Mouse (Mus musculus) MEL (cell line): Measurements from ENCODE around the gene Enpp3. TPM values are rescaled to one million over a fixed set of nuclear protein-coding genes. Genes with fewer than 3 reads are reported as not detected.

ENCODE experiments used
- DNase-seq: peaks from one replicate; pipeline ENCODE4 v3.0.0; 2011; ENCODE audit warnings: low read depth, low spot score
- H3K27ac ChIP-seq: 2 replicates; pipeline ENCODE4 v1.5.1; 2012; ENCODE audit warnings: low read depth, mild to moderate bottlenecking, control low read depth, low read length, moderate library complexity; ENCODE audit not compliant: control insufficient read depth
- H3K27me3 ChIP-seq, 2 experiments: fragments of 150-350 bp in 1 of 2; sonication (generic) in 1 of 2; 2 replicates each; pipeline ENCODE4 v1.6.1; 2012; ENCODE audit warnings: low read length in 2 of 2, mild to moderate bottlenecking in 2 of 2, improper control_type of control experiment in 1 of 2, moderate library complexity in 1 of 2; ENCODE audit not compliant: insufficient read depth in 2 of 2, control insufficient read depth in 1 of 2
- H3K36me3 ChIP-seq, 2 experiments: 2 replicates each; pipeline ENCODE4 v1.6.1; 2012 to 2014; ENCODE audit warnings: low read length in 2 of 2, improper control_type of control experiment in 1 of 2, inconsistent platforms in 1 of 2, mild to moderate bottlenecking in 1 of 2; ENCODE audit not compliant: insufficient read depth in 2 of 2, control insufficient read depth in 1 of 2
- H3K4me1 ChIP-seq, 2 experiments: fragments of 150-350 bp in 1 of 2; sonication (generic) in 1 of 2; 2 replicates each; pipeline ENCODE4 v1.6.1; 2012; ENCODE audit warnings: low read length in 2 of 2, improper control_type of control experiment in 1 of 2, mild to moderate bottlenecking in 1 of 2; ENCODE audit not compliant: insufficient read depth in 2 of 2, control insufficient read depth in 1 of 2
- H3K4me3 ChIP-seq, 2 experiments: fragments of 150-350 bp in 1 of 2; sonication (generic) in 1 of 2; 2 replicates each; pipeline ENCODE4 v1.5.1; 2012; ENCODE audit warnings: low read depth in 2 of 2, low read length in 2 of 2, mild to moderate bottlenecking in 2 of 2, moderate library complexity in 2 of 2, control low read depth in 1 of 2, improper control_type of control experiment in 1 of 2; ENCODE audit not compliant: control insufficient read depth in 1 of 2, insufficient read depth in 1 of 2
- H3K79me2 ChIP-seq: 2 replicates; pipeline ENCODE4 v1.6.1; 2012; ENCODE audit warnings: mild to moderate bottlenecking, low read length, moderate library complexity; ENCODE audit not compliant: control insufficient read depth, poor library complexity, insufficient read depth
- H3K9ac ChIP-seq: 2 replicates; pipeline ENCODE4 v1.6.1; 2012; ENCODE audit warnings: low read depth, mild to moderate bottlenecking, control low read depth, low read length, moderate library complexity; ENCODE audit not compliant: control insufficient read depth, poor library complexity, severe bottlenecking
- H3K9me3 ChIP-seq: fragments of 150-350 bp; sonication (generic); replicated peaks from 2 replicates; pipeline ENCODE4 v1.6.1; 2012; ENCODE audit warnings: mild to moderate bottlenecking, low read length, improper control_type of control experiment, moderate library complexity; ENCODE audit not compliant: insufficient read depth
- CHD1 ChIP-seq: IDR thresholded peaks from 2 replicates; pipeline ENCODE4 v1.6.1; 2012; ENCODE audit warnings: low read depth, mild to moderate bottlenecking, inconsistent platforms, low read length, improper control_type of control experiment
- CTCF ChIP-seq, 3 experiments: IDR thresholded peaks in 2 of 3; conservative IDR thresholded peaks in 1 of 3; 2 replicates each; pipeline ENCODE4 v1.5.1; 2011 to 2012; ENCODE audit warnings: low read length in 3 of 3, low read depth in 2 of 3, mild to moderate bottlenecking in 2 of 3, improper control_type of control experiment in 1 of 3, inconsistent platforms in 1 of 3, mixed read lengths in 1 of 3, moderate library complexity in 1 of 3; ENCODE audit not compliant: control insufficient read depth in 1 of 3, insufficient read depth in 1 of 3, poor library complexity in 1 of 3, severe bottlenecking in 1 of 3
- E2F4 ChIP-seq: IDR thresholded peaks from 2 replicates; pipeline ENCODE4 v1.6.1; 2011; ENCODE audit warnings: low read depth, low read length, improper control_type of control experiment, borderline replicate concordance
- EP300 ChIP-seq, 2 experiments: IDR thresholded peaks; 2 replicates each; pipeline ENCODE4 v1.6.1; 2011; ENCODE audit warnings: improper control_type of control experiment in 2 of 2, low read length in 2 of 2, low read depth in 1 of 2, mild to moderate bottlenecking in 1 of 2
- ETS1 ChIP-seq: IDR thresholded peaks from 2 replicates; pipeline ENCODE4 v1.6.1; 2012; ENCODE audit warnings: low read depth, mild to moderate bottlenecking, inconsistent platforms, low read length, improper control_type of control experiment, moderate library complexity
- GABPA ChIP-seq: IDR thresholded peaks from 2 replicates; pipeline ENCODE4 v1.6.1; 2012; ENCODE audit warnings: low read depth, mild to moderate bottlenecking, inconsistent platforms, low read length, improper control_type of control experiment, moderate library complexity
- KAT2A ChIP-seq: conservative IDR thresholded peaks from 2 replicates; pipeline ENCODE4 v1.6.1; 2012; ENCODE audit warnings: low read depth, low read length, improper control_type of control experiment, inconsistent platforms
- MAFK ChIP-seq: IDR thresholded peaks from 2 replicates; pipeline ENCODE4 v1.6.1; 2011; ENCODE audit warnings: low read depth, mild to moderate bottlenecking, low read length, improper control_type of control experiment, borderline replicate concordance
- MAX ChIP-seq: IDR thresholded peaks from 2 replicates; pipeline ENCODE4 v1.6.1; 2011; ENCODE audit warnings: low read length, improper control_type of control experiment
- MAZ ChIP-seq: IDR thresholded peaks from 2 replicates; pipeline ENCODE4 v1.6.1; 2012; ENCODE audit warnings: low read depth, mild to moderate bottlenecking, inconsistent platforms, low read length, improper control_type of control experiment
- MEF2A ChIP-seq: IDR thresholded peaks from 2 replicates; pipeline ENCODE4 v1.6.1; 2014; ENCODE audit warnings: low read depth, mild to moderate bottlenecking, inconsistent platforms, low read length, improper control_type of control experiment; ENCODE audit not compliant: poor library complexity, insufficient replicate concordance, severe bottlenecking; ENCODE audit errors: extremely low read depth
- MXI1 ChIP-seq: IDR thresholded peaks from 2 replicates; pipeline ENCODE4 v1.6.1; 2011; ENCODE audit warnings: mild to moderate bottlenecking, low read depth, low read length, improper control_type of control experiment
- NELFE ChIP-seq: IDR thresholded peaks from 2 replicates; pipeline ENCODE4 v1.6.1; 2011; ENCODE audit warnings: low read depth, low read length, improper control_type of control experiment
- NRF1 ChIP-seq: IDR thresholded peaks from 2 replicates; pipeline ENCODE4 v1.6.1; 2014; ENCODE audit warnings: low read depth, mild to moderate bottlenecking, inconsistent platforms, low read length, improper control_type of control experiment, moderate library complexity; ENCODE audit not compliant: poor library complexity, insufficient read depth, severe bottlenecking
- POLR2A ChIP-seq, 2 experiments: IDR thresholded peaks; 2 replicates each; pipeline ENCODE4 v1.6.1; 2011 to 2012; ENCODE audit warnings: low read length in 2 of 2, mild to moderate bottlenecking in 2 of 2, control low read depth in 1 of 2, improper control_type of control experiment in 1 of 2, low read depth in 1 of 2, moderate library complexity in 1 of 2; ENCODE audit not compliant: control insufficient read depth in 1 of 2, insufficient read depth in 1 of 2, poor library complexity in 1 of 2
- POLR2AphosphoS2 ChIP-seq: IDR thresholded peaks from 2 replicates; pipeline ENCODE4 v1.6.1; 2011; ENCODE audit warnings: low read length, improper control_type of control experiment
- POLR2AphosphoS5 ChIP-seq: IDR thresholded peaks from 2 replicates; pipeline ENCODE4 v1.6.1; 2012; ENCODE audit warnings: low read depth, borderline replicate concordance, mild to moderate bottlenecking, inconsistent platforms, low read length, moderate library complexity, mixed read lengths
- RAD21 ChIP-seq: IDR thresholded peaks from 2 replicates; pipeline ENCODE4 v1.6.1; 2011; ENCODE audit warnings: mild to moderate bottlenecking, low read depth, low read length, improper control_type of control experiment
- RCOR1 ChIP-seq: IDR thresholded peaks from 2 replicates; pipeline ENCODE4 v1.6.1; 2012; ENCODE audit warnings: low read depth, mild to moderate bottlenecking, inconsistent platforms, low read length, improper control_type of control experiment
- SMC3 ChIP-seq: IDR thresholded peaks from 2 replicates; pipeline ENCODE4 v1.6.1; 2011; ENCODE audit warnings: low read depth, low read length, improper control_type of control experiment
- TAL1 ChIP-seq: IDR thresholded peaks from 2 replicates; pipeline ENCODE4 v1.6.1; 2012; ENCODE audit warnings: mild to moderate bottlenecking, inconsistent platforms, low read length, moderate library complexity, mixed read lengths
- TBP ChIP-seq: IDR thresholded peaks from 2 replicates; pipeline ENCODE4 v1.8.0; 2011; ENCODE audit warnings: low read depth, low read length, improper control_type of control experiment
- USF1 ChIP-seq: IDR thresholded peaks from 2 replicates; pipeline ENCODE4 v1.6.1; 2014; ENCODE audit warnings: low read depth, mild to moderate bottlenecking, inconsistent platforms, low read length, improper control_type of control experiment, moderate library complexity
- USF2 ChIP-seq, 2 experiments: IDR thresholded peaks; 2 replicates each; pipeline ENCODE4 v1.6.1; 2011 to 2012; ENCODE audit warnings: improper control_type of control experiment in 2 of 2, low read length in 2 of 2, borderline replicate concordance in 1 of 2, inconsistent platforms in 1 of 2, low read depth in 1 of 2, mild to moderate bottlenecking in 1 of 2; ENCODE audit not compliant: insufficient read depth in 1 of 2
- ZC3H11A ChIP-seq: IDR thresholded peaks from 2 replicates; pipeline ENCODE4 v1.6.1; 2012; ENCODE audit warnings: low read depth, mild to moderate bottlenecking, inconsistent platforms, low read length, improper control_type of control experiment
- ZKSCAN1 ChIP-seq: IDR thresholded peaks from 2 replicates; pipeline ENCODE4 v1.6.1; 2012; ENCODE audit warnings: low read depth, mild to moderate bottlenecking, inconsistent platforms, low read length, improper control_type of control experiment, moderate library complexity
- ZNF384 ChIP-seq: IDR thresholded peaks from 2 replicates; pipeline ENCODE4 v1.6.1; 2012; ENCODE audit warnings: low read depth, mild to moderate bottlenecking, inconsistent platforms, low read length, improper control_type of control experiment
- polyA plus RNA-seq, 2 experiments: library from polyadenylated mRNA; stranded (reverse) in 1 of 2; unstranded in 1 of 2; fragments of >175 nt in 1 of 2; fragments of >200 nt in 1 of 2; gene quantifications; 2 replicates each; pipeline versions ENCODE4 v1.2.1 to v1.2.4; 2012; ENCODE audit warnings: low replicate concordance in 2 of 2, low read depth in 1 of 2; ENCODE audit not compliant: insufficient read length in 2 of 2, insufficient read depth in 1 of 2, missing spikeins in 1 of 2
- total RNA-seq: library from RNA; depleted of rRNA; stranded (reverse); fragments of 300-350 nt; gene quantifications from 2 replicates; pipeline ENCODE4 v1.2.3, GENCODE M21; 2012

The Enpp3 gene
- total and polyA plus RNA-seq, 3 experiments, result 0.08 to 0.22 TPM; not detected in 1

DNA sequence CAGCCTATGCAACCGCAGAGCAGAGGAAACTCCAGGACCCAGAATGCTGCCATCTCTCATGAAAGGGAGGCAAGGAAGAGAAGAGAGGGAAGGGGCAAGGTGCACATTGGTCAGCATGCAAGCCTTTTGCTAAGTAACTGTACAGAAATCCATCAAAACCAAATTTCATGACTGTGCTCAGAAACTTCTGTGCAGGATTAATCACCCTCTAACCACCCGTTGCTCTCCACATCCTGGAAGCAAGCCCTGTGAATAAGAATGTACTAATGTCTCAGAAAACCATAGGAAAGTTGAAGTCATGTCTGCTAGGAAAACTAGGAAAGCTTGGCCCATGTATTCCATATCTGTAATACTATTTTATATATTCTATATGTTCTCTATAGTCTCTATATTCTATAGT lies 103.5 kb downstream of the Enpp3 start:
- Histone ChIP-seq H3K27me3 (no peaks in the 10 kb centered on the region), H3K4me1 (no peaks in the 10 kb centered on the region), H3K9ac (no peak overlapping the region), H3K36me3 (no peaks in the 10 kb centered on the region; a peak in 1 of 4 replicates), H3K79me2 (no peaks in the 10 kb centered on the region), H3K4me3 (no peak overlapping the region), H3K9me3 (no peaks in the 10 kb centered on the region), H3K27ac (no peak overlapping the region)
- no peak for DNase-seq
- no peak for TF ChIP-seq MEF2A
- TF ChIP-seq ZC3H11A, result no peak
- no peak for TF ChIP-seq KAT2A
- TF ChIP-seq POLR2AphosphoS5, result no peak
- TF ChIP-seq TAL1, result no peak
- TF ChIP-seq MAFK, result no peak
- TF ChIP-seq ZKSCAN1, result no peak
- no peak for TF ChIP-seq E2F4
- TF ChIP-seq NRF1, result no peak
- no peak for TF ChIP-seq ETS1
- TF ChIP-seq TBP, result no peak
- no peak for TF ChIP-seq MAZ
- TF ChIP-seq RAD21, result no peak
- no peak for TF ChIP-seq CTCF (IDR thresholded peaks at IDR 0.05 in 2 of 3, conservative IDR thresholded peaks at IDR 0.05 in 1 of 3; ENCODE audit: control insufficient read depth in 1 of 3, insufficient read depth in 1 of 3, low read depth in 2 of 3, low read length in 3 of 3, poor library complexity in 1 of 3, severe bottlenecking in 1 of 3)

DNA sequence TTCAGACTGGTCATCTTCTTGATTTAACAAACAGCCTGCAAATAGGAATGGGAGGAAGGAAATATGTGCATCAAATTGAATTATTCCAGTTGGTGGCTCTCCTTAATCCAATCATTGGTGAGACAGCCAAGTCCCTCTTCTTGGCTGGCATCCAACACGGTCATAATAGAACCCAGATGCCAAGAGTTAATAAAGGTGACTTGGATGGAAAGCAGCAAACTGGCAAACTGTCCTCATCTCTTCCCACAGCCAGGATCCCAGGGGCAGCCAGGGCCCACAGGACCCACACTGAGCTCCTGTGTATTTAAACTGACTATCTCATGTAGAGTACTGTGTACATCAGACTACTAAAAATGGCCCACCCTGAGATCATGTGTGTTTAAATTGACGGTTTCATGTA lies 104.2 kb downstream of the Enpp3 start:
- H3K27ac ChIP-seq, result no peak overlapping the region
- no peak overlapping the region for H3K9ac ChIP-seq
- H3K4me1 ChIP-seq, result no peaks in the 10 kb centered on the region
- H3K27me3 ChIP-seq, result no peaks in the 10 kb centered on the region
- H3K4me3 ChIP-seq, result no peak overlapping the region
- DNase-seq, result no peak
- TF ChIP-seq KAT2A, result no peak
- TF ChIP-seq USF1, result no peak
- TF ChIP-seq RCOR1, result no peak
- TF ChIP-seq CHD1, result no peak
- no peak for TF ChIP-seq MAX
- TF ChIP-seq MXI1, result no peak
- no peak for TF ChIP-seq GABPA
- TF ChIP-seq EP300 (IDR thresholded peaks at IDR 0.05; ENCODE audit: low read depth in 1 of 2, low read length in 2 of 2), result no peak
- no peak for TF ChIP-seq NELFE
- TF ChIP-seq USF2 (IDR thresholded peaks at IDR 0.05; ENCODE audit: borderline replicate concordance in 1 of 2, insufficient read depth in 1 of 2, low read depth in 1 of 2, low read length in 2 of 2), result no peak
- no peak for TF ChIP-seq MAZ
- no peak for TF ChIP-seq ETS1
- no peak for TF ChIP-seq POLR2AphosphoS2
- no peak for TF ChIP-seq POLR2A (IDR thresholded peaks at IDR 0.05; ENCODE audit: control insufficient read depth in 1 of 2, insufficient read depth in 1 of 2, low read depth in 1 of 2, low read length in 2 of 2, poor library complexity in 1 of 2)
- no peak for TF ChIP-seq ZNF384
- TF ChIP-seq POLR2AphosphoS5, result no peak
- TF ChIP-seq SMC3, result no peak
- no peaks in the 10 kb centered on the region for H3K79me2 ChIP-seq
- H3K36me3 ChIP-seq, result no peaks in the 10 kb centered on the region; a peak in 1 of 4 replicates
- no peaks in the 10 kb centered on the region for H3K9me3 ChIP-seq
